Mouse (Mus musculus): ENCODE results near the gene Fxn.
A peak's percentile ranks its signal among the peaks of the same experiment; 100 is the strongest.

Gene Fxn

DNA sequence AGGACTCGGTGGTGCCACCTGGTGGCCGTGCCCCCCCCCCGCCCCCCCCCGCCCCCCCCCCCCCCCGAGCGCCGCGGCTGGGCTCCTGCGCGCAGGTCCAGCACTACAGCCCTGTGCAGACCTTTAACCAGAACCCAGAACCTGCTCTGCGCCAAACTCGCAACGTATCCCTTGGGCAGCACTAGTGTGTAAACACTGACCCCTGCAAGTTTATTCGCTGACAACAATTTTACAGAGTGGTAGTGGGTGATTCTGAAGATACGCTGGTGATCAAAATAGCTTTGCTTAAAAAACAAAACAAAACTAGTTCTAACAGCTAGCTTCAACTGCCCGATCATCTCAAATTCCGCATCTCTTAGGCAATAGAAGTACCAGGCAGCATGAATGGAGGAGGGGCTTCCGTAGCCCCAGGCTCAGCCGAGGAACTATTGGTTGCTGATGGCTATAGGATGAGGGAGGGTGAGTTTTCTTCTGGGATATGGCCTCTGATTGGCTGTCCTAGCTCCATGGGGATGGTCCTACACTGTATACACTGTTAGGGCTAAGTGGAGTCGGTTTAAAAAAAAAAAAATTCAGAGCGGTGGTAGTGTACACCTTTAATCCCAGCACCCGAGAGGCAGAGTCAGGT is at the start of gene Fxn:
Gene Fxn, minus strand, starts transcription at position 5 of the 628 bp plus-strand sequence.
- DNase-seq (ENCODE audit: low read depth, low spot score), result peak; percentile 94

GRCm38 (mm10) chr19:24327921-24328320 is 47.5 kb upstream of the Fxn start:
- DNase-seq (ENCODE audit: low read depth, low spot score), result no peak

GRCm38 (mm10) chr19:24326969-24327368 is 46.6 kb upstream of the Fxn start:
- no peak for DNase-seq (ENCODE audit: low read depth, low spot score)

GRCm38 (mm10) chr19:24325692-24326091 is 45.3 kb upstream of the Fxn start:
- DNase-seq (ENCODE audit: low read depth, low spot score), result peak; percentile 89

GRCm38 (mm10) chr19:24323841-24324613 is 43.6 kb upstream of the Fxn start:
- no peak for DNase-seq (ENCODE audit: low read depth, low spot score)

DNA sequence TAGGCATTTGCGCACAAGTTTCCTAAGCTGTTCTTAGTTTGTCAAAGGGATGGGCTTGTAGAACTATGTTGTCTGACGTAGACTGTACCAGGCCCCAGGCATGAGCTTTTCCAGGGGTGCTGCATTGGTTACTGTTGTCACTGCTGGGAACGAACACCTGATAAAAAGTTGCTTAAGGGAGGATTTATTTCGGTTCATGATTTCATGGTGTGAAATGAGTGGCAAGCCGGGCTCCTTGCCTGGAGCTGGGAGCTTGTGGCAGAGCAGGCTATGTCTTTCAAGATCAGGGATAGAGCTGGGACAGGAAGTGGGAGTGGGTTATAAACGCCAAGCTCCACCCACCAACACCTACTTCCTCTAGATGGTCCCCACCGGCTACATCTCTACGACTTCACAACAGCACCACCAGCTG is 41.5 kb upstream of the Fxn start:
- DNase-seq (ENCODE audit: low read depth, low spot score), result no peak

GRCm38 (mm10) chr19:24321211-24321899 is 41.0 kb upstream of the Fxn start:
- no peak for DNase-seq (ENCODE audit: low read depth, low spot score)

DNA sequence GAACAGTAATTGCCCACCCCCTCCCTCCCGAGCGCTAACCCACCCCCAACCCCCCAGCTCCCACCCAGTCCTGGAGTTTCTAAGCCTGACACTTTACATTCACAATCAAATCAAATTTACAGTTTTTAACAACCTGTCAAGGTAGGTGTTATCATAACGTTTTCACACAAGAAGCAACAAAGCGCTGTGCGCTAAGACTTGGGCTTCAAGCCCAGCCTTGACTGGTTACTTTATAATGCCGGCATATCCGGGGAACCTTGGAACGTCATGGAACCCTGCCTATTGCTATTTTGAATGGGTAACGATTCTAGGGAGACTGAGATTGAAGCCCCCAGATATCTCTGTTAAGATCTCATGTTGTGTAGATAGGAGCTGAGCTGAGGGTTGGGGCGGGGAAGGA is 37.8 kb upstream of the Fxn start:
- no peak for DNase-seq (ENCODE audit: low read depth, low spot score)

DNA sequence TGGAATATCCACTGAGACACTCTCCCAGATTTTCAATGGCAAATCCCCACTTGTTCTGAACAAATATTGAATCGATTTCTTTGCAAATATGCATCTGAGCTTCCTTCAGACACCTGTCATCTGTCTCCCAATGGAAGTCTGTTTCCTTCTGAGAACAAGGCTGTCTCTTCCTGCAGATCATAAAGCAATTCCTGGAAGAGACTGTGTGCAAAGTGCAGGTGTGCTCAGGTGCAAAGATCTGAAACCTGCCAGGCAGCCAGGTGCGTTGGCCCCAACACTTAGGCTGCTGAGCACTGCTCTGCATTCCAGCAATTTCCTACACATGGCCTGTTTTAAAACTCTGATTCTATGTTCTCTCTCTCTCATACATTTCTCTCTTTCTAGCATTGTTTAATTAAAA is 37.3 kb upstream of the Fxn start:
- no peak for DNase-seq (ENCODE audit: low read depth, low spot score)

DNA sequence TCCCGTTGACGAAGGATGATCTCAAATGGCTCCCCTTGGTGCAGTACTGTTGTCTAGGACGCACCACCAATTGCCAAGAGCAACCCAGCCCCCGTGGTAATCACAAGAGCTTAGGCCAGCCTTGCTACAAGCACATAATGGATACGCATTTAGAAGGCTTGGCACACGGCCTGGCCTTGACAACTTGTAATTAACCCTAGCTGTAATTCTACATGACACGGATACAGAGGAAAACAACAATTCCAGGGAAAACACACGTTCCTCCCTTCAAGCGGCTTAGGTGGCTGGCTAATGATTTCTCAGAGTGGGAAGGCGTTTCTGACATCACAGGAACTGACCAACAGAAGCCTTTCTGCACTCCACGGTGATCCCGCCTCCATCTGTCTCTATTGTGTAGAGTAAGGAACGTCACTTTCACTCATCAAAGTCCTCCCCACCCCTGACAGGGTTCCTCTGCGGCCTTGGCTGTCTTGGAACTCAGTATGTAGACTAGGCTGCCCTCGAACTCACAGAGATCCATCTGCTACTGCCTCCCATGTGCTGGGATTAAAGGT is 36.7 kb upstream of the Fxn start:
- peak; percentile 62 for DNase-seq (ENCODE audit: low read depth, low spot score)

DNA sequence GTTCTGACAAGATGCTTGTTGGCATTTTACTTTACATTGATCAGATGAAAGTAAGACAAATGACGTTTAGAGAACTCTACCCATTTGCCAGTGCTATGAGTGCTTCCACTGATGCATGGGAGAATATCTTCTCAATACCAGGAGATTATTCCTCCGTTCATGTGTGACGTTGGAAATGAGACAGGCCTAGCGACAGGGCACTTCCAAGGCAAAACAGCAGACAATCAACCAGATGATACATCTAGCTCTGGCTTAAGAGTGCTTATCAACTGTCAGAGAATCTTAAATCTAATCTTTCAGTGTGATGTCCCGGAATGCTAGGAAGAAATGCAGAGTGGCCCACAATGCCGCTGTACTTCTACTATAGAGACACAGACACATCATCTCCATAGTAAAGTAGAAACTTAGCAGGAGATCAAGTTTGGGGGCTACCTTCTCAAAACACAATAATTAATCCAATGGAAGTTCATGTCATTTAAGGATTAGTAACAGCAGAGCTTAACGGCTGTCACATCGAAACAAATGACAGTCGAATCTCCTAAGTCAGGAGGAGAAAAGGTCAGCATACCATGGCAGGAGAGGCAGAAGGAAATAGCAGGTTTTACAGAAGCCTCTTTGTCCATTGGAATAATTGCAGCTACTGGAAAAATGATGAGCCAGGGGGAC is 35.8 kb upstream of the Fxn start:
- DNase-seq (ENCODE audit: low read depth, low spot score), result no peak

DNA sequence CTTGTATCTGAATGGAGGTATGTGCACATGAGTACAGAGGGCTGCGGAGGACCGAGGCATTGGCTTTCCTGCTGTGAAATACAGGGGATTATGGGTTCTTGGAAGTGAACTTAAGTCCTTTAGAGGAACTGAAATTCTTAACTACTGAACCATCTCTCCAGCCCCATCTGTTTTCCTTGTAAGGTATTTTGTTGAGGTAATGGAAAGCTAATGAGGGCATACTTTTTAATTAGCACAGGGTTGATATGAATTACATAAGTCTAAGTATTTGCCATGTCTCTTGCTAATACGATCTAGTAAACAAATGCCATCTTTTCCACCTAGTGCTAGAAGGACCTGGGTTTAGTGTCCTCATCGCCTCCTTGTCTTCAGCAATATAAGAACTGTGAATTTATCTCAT is 34.8 kb upstream of the Fxn start:
- no peak for DNase-seq (ENCODE audit: low read depth, low spot score)

GRCm38 (mm10) chr19:24314676-24315075 is 34.3 kb upstream of the Fxn start:
- DNase-seq (ENCODE audit: low read depth, low spot score), result peak; percentile 65

- peak; percentile 84 for DNase-seq (ENCODE audit: low read depth, low spot score)
Observed at GRCm38 (mm10) chr19:24312556-24313342, 32.3 kb upstream of the Fxn start.

DNA sequence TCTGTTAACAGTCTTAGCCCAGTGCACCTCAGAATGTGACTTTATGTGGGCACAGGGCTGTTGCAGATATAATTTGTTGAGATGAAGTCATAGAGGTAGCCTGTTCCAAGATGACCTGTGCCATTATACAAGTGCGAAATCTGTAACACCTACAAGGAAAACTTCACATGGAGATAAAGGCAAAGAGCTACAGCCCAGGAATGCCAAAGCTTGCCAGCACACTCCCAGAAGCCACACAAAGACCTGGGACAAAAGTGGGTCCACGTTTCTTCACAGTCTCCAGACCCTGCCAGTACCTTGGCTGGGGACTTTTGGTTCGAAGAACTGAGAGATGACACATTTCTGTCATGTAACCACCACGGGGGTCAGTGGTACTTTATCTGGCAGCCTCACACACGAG is 31.6 kb upstream of the Fxn start:
- no peak for DNase-seq (ENCODE audit: low read depth, low spot score)

GRCm38 (mm10) chr19:24308305-24308705 is 27.9 kb upstream of the Fxn start:
- DNase-seq (ENCODE audit: low read depth, low spot score), result peak; percentile 87

DNA sequence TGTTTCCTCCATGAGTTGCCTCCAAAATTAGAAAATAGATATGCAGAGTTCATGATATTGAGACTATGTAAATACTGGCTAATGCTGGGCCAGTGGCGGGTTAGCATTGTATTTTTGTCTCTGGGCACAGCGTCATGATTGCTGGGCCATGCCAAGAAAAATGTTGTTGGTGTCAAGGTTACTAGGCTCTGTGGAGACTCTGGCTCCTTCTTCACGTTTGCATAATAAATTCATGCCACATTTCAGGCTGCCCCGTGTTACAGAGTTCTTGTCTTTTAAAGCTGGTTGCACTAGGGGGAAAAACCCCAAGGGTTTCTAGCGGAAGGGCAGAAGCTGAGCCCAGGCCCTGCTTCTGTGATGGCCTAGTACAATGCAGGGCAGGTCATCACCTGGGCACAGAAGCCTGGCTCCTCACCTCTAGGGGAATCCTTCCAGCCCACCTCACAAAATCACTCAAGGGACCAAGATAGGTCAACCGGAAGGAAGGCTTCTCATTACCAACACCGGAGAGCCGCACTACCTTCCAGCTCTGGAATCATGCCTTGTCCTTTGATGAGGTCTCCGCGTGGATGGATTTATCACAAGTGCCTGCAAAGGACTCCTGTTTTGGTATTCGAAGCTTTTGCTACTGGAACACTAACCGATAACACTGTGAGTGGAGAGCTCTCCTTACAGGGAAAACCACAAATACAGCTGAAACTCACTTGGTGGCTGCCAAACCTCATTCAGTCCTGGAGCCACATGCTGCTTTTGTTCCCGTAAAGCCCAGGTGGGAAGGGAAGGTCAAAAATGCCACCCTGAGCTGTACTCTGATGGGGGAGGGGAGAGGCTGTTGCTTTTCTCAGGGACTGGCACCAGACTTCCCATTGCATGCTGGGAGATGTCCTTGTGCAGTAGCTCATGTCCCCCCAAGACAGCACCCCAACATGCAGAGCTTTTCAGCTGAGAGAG is 27.1 kb upstream of the Fxn start:
- DNase-seq (ENCODE audit: low read depth, low spot score), result peak; percentile 54

- DNase-seq (ENCODE audit: low read depth, low spot score), result no peak
Observed at GRCm38 (mm10) chr19:24306351-24306750, 25.9 kb upstream of the Fxn start.

DNA sequence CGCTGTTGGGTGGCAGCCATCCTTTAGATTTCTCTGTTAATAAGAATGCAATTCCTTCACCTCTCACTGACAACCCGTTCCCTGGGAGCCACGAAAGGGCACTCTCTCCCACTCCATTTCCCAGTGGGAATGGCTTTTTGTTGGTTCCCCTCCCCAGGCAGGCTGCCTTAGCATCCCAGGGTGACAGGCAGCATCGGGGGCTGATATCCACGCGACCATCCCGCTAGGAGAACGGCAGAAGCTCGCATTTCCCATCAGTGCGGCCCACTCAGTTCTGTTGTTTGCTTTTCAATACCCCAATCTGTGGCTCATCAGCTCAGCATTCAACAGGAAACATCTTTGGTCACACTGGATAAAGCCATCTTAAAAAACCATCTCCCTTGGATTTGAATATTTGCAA is 21.8 kb upstream of the Fxn start:
- DNase-seq (ENCODE audit: low read depth, low spot score), result peak; percentile 29

DNA sequence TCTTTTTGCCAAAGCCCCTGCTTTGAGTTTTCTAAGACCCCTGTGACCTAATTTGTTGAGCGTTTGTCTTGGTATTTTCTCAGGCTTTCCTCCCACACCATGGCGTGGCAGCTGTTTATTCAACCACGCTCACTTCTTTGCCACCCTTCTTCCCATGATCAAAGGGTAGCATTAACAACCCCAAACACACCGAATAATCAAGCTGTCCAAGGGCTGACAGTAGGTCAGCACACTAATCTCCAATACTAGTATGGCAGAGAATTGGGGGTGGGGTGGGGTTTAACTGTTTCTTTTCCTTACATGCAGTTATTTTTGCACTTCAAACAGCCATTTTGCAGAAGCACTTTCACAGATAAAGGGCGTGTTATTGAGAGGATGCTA is 21.4 kb upstream of the Fxn start:
- no peak for DNase-seq (ENCODE audit: low read depth, low spot score)
